Comparison of ENCODE assay signal across 8 mouse cellular contexts in genomic region chr14:55540787-55541321, GRCm38 (mm10). TPM values are rescaled to one million over a fixed set of nuclear protein-coding genes. Genes with fewer than 3 reads are reported as not detected.
DNase-seq lines count a peak whose midpoint lies in the region; ATAC-seq and TF ChIP-seq lines count a peak whose summit lies in the region.

No protein-coding gene starts in this region.

- DNase-seq in A20 (ENCODE audit: low read depth, low spot score) = peak; percentile 79
- peak; percentile 93 for DNase-seq in adrenal gland, postnatal 14 days
- DNase-seq in heart, embryonic 10.5 days (ENCODE audit: low spot score) = peak; percentile 86
- no peak for DNase-seq in liver, embryonic 13.5 days
- DNase-seq in stomach, postnatal 0 days (ENCODE audit: low spot score) = peak; percentile 84

- H3K27ac ChIP-seq in embryonic fibroblast, embryonic 13.5 days (ENCODE audit: insufficient read depth, low read length) = peak overlapping the region; percentile 23; the same call in 1 of the 2 replicates
- H3K27ac ChIP-seq in heart, embryonic 10.5 days = peak overlapping the region; percentile 92
- peak overlapping the region; percentile 94 for H3K27ac ChIP-seq in kidney, embryonic 15.5 days
- peak overlapping the region; percentile 93 for H3K27ac ChIP-seq in liver, embryonic 13.5 days
- 0 out of 2 replicates have a peak overlapping the region, but pooled peaks have one; percentile 1 for H3K27ac ChIP-seq in neural tube, embryonic 12.5 days
- H3K27ac ChIP-seq in stomach, postnatal 0 days (replicated peaks) = peak overlapping the region; percentile 92

- 0 out of 2 replicates have a peak, but pooled peaks cover 2% of the 10 kb centered on the region for H3K4me1 ChIP-seq in embryonic fibroblast, embryonic 13.5 days (ENCODE audit: control insufficient read depth, insufficient read depth, low read length)
- H3K4me1 ChIP-seq in heart, embryonic 10.5 days = peaks cover 24% of the 10 kb centered on the region
- peaks cover 19% of the 10 kb centered on the region for H3K4me1 ChIP-seq in kidney, embryonic 15.5 days
- H3K4me1 ChIP-seq in liver, embryonic 13.5 days (replicated peaks) = peaks cover 51% of the 10 kb centered on the region
- peaks cover 20% of the 10 kb centered on the region for H3K4me1 ChIP-seq in neural tube, embryonic 12.5 days
- peaks cover 2% of the 10 kb centered on the region; the same call in 1 of the 2 replicates for H3K4me1 ChIP-seq in stomach, postnatal 0 days (replicated peaks; ENCODE audit: control insufficient read depth, insufficient read depth)

- no peak for TF ChIP-seq CTCF in embryonic fibroblast, embryonic 13.5 days (IDR thresholded peaks at IDR 0.05; ENCODE audit: borderline replicate concordance, insufficient read depth, low read length)
- no peak for TF ChIP-seq CTCF in stomach, postnatal 0 days (IDR thresholded peaks at IDR 0.05; ENCODE audit: low read depth)

- peak overlapping the region; percentile 68 for H3K9ac ChIP-seq in kidney, embryonic 15.5 days
- H3K9ac ChIP-seq in liver, embryonic 13.5 days = peak overlapping the region; percentile 86
- H3K9ac ChIP-seq in neural tube, embryonic 12.5 days = peak overlapping the region; percentile 63
- peak overlapping the region; percentile 72 for H3K9ac ChIP-seq in stomach, postnatal 0 days (ENCODE audit: low read length)

- TF ChIP-seq EP300 in stomach, postnatal 0 days (optimal IDR thresholded peaks at IDR 0.05) = no peak

- H3K4me2 ChIP-seq in kidney, embryonic 15.5 days = peak overlapping the region; percentile 76
- H3K4me2 ChIP-seq in liver, embryonic 13.5 days = peak overlapping the region; percentile 86
- H3K4me2 ChIP-seq in neural tube, embryonic 12.5 days (replicated peaks) = peak overlapping the region; percentile 83
- H3K4me2 ChIP-seq in stomach, postnatal 0 days (replicated peaks; ENCODE audit: low read depth) = peak overlapping the region; percentile 87

- peaks cover 31% of the 10 kb centered on the region for H3K36me3 ChIP-seq in heart, embryonic 10.5 days
- H3K36me3 ChIP-seq in kidney, embryonic 15.5 days = peaks cover 35% of the 10 kb centered on the region
- peaks cover 33% of the 10 kb centered on the region for H3K36me3 ChIP-seq in liver, embryonic 13.5 days
- peaks cover 6% of the 10 kb centered on the region; the same call in 1 of the 2 replicates for H3K36me3 ChIP-seq in neural tube, embryonic 12.5 days
- H3K36me3 ChIP-seq in stomach, postnatal 0 days (ENCODE audit: control insufficient read depth, insufficient read depth, low read length) = peaks cover 20% of the 10 kb centered on the region

- peak; percentile 34; the same call in 1 of the 2 replicates for TF ChIP-seq POLR2A in embryonic fibroblast, embryonic 13.5 days (IDR thresholded peaks at IDR 0.05; ENCODE audit: low read depth, low read length)

- 4% methylated on average over 10 of the region's 10 CpGs for WGBS in heart, embryonic 10.5 days
- 4% methylated on average over 10 of the region's 10 CpGs for whole genome bisulfite sequencing in kidney, embryonic 15.5 days
- WGBS in liver, embryonic 13.5 days (ENCODE audit: insufficient replicate concordance) = 2% methylated on average over 10 of the region's 10 CpGs
- 9% methylated on average over 10 of the region's 10 CpGs for WGBS in neural tube, embryonic 12.5 days
- 2% methylated on average over 10 of the region's 10 CpGs for WGBS in stomach, postnatal 0 days

- peak overlapping the region; percentile 83 for H3K4me3 ChIP-seq in embryonic fibroblast, embryonic 13.5 days (ENCODE audit: insufficient read depth, low read length)
- peak overlapping the region; percentile 75 for H3K4me3 ChIP-seq in heart, embryonic 10.5 days
- peak overlapping the region; percentile 65 for H3K4me3 ChIP-seq in kidney, embryonic 15.5 days (replicated peaks)
- H3K4me3 ChIP-seq in liver, embryonic 13.5 days (replicated peaks) = peak overlapping the region; percentile 71
- H3K4me3 ChIP-seq in neural tube, embryonic 12.5 days = peak overlapping the region; percentile 50
- H3K4me3 ChIP-seq in stomach, postnatal 0 days (ENCODE audit: low read depth, low read length) = peak overlapping the region; percentile 64

- no peaks in the 10 kb centered on the region for H3K9me3 ChIP-seq in heart, embryonic 10.5 days
- H3K9me3 ChIP-seq in kidney, embryonic 15.5 days (replicated peaks) = no peaks in the 10 kb centered on the region
- no peaks in the 10 kb centered on the region for H3K9me3 ChIP-seq in liver, embryonic 13.5 days (replicated peaks)
- H3K9me3 ChIP-seq in neural tube, embryonic 12.5 days = no peaks in the 10 kb centered on the region
- H3K9me3 ChIP-seq in stomach, postnatal 0 days (ENCODE audit: control insufficient read depth, low read length) = no peaks in the 10 kb centered on the region

- no peaks in the 10 kb centered on the region for H3K27me3 ChIP-seq in heart, embryonic 10.5 days (ENCODE audit: insufficient read depth, poor library complexity, severe bottlenecking)
- H3K27me3 ChIP-seq in kidney, embryonic 15.5 days = no peaks in the 10 kb centered on the region
- H3K27me3 ChIP-seq in liver, embryonic 13.5 days = no peaks in the 10 kb centered on the region
- H3K27me3 ChIP-seq in neural tube, embryonic 12.5 days (replicated peaks) = no peaks in the 10 kb centered on the region
- H3K27me3 ChIP-seq in stomach, postnatal 0 days (ENCODE audit: control insufficient read depth, insufficient read depth, low read length) = no peaks in the 10 kb centered on the region

- peak; percentile 27 for ATAC-seq in kidney, embryonic 15.5 days (replicated peaks; ENCODE audit: low FRiP score)
- peak; percentile 39 for ATAC-seq in liver, embryonic 13.5 days (ENCODE audit: low read depth)
- ATAC-seq in neural tube, embryonic 12.5 days (ENCODE audit: low FRiP score, low read depth) = peak; percentile 48
- peak; percentile 59 for ATAC-seq in stomach, postnatal 0 days (ENCODE audit: low FRiP score, low TSS enrichment)

RNA-seq across cellular contexts. Expression of gene Pck2, which starts 0.8 kb away (rescaled TPM):
- total RNA-seq in adrenal gland, postnatal 14 days (2021) = 35.1 and 42.8 TPM in 2 replicates
- 120 and 151 TPM in 2 replicates for polyA plus RNA-seq in embryonic fibroblast, embryonic 13.5 days (2011; ENCODE audit: insufficient read length, low read depth, missing spikeins)
- polyA plus RNA-seq in heart, embryonic 10.5 days (2016; fragmentation: Nextera tagmentation; extraction: Ambion mirVana) = 31.5 and 32.5 TPM in 2 replicates
- polyA plus RNA-seq in kidney, embryonic 15.5 days (2015; fragmentation: Nextera tagmentation; extraction: Ambion mirVana) = 50.5 and 55.4 TPM in 2 replicates
- polyA plus RNA-seq in liver, embryonic 13.5 days (2015; fragmentation: Nextera tagmentation; extraction: Ambion mirVana) = 32.2 and 34.5 TPM in 2 replicates
- 18.2 and 21.0 TPM in 2 replicates for polyA plus RNA-seq in neural tube, embryonic 12.5 days (2016; fragmentation: Nextera tagmentation; extraction: Ambion mirVana)
- polyA plus RNA-seq in stomach, postnatal 0 days (2015; fragmentation: Nextera tagmentation; extraction: Ambion mirVana) = 15.7 and 16.1 TPM in 2 replicates

RNA-seq across cellular contexts. Expression of gene Nrl, which starts 16.1 kb away (rescaled TPM):
- total RNA-seq in adrenal gland, postnatal 14 days (2021) = not detected in 2 replicates
- polyA plus RNA-seq in embryonic fibroblast, embryonic 13.5 days (2011; ENCODE audit: insufficient read length, low read depth, missing spikeins) = not detected in 2 replicates
- polyA plus RNA-seq in heart, embryonic 10.5 days (2016; fragmentation: Nextera tagmentation; extraction: Ambion mirVana) = not detected in 2 replicates
- polyA plus RNA-seq in kidney, embryonic 15.5 days (2015; fragmentation: Nextera tagmentation; extraction: Ambion mirVana) = not detected in 2 replicates
- polyA plus RNA-seq in liver, embryonic 13.5 days (2015; fragmentation: Nextera tagmentation; extraction: Ambion mirVana) = not detected in 2 replicates
- polyA plus RNA-seq in neural tube, embryonic 12.5 days (2016; fragmentation: Nextera tagmentation; extraction: Ambion mirVana) = 0.10 and 0.19 TPM in 2 replicates
- polyA plus RNA-seq in stomach, postnatal 0 days (2015; fragmentation: Nextera tagmentation; extraction: Ambion mirVana) = 0.11 TPM in 1 of 2 replicates, not detected in the other

RNA-seq across cellular contexts. Expression of gene Dcaf11, which starts 19.0 kb away (rescaled TPM):
- total RNA-seq in adrenal gland, postnatal 14 days (2021) = 99.9 and 118 TPM in 2 replicates
- 19.4 and 20.7 TPM in 2 replicates for polyA plus RNA-seq in embryonic fibroblast, embryonic 13.5 days (2011; ENCODE audit: insufficient read length, low read depth, missing spikeins)
- polyA plus RNA-seq in heart, embryonic 10.5 days (2016; fragmentation: Nextera tagmentation; extraction: Ambion mirVana) = 69.9 and 75.2 TPM in 2 replicates
- 89.2 and 93.0 TPM in 2 replicates for polyA plus RNA-seq in kidney, embryonic 15.5 days (2015; fragmentation: Nextera tagmentation; extraction: Ambion mirVana)
- 48.9 and 59.1 TPM in 2 replicates for polyA plus RNA-seq in liver, embryonic 13.5 days (2015; fragmentation: Nextera tagmentation; extraction: Ambion mirVana)
- polyA plus RNA-seq in neural tube, embryonic 12.5 days (2016; fragmentation: Nextera tagmentation; extraction: Ambion mirVana) = 103 and 105 TPM in 2 replicates
- polyA plus RNA-seq in stomach, postnatal 0 days (2015; fragmentation: Nextera tagmentation; extraction: Ambion mirVana) = 45.9 and 51.0 TPM in 2 replicates

RNA-seq across cellular contexts. Expression of gene A730061H03Rik, which starts 19.4 kb away (rescaled TPM):
- total RNA-seq in adrenal gland, postnatal 14 days (2021) = 1.2 TPM in 1 of 2 replicates, not detected in the other
- polyA plus RNA-seq in embryonic fibroblast, embryonic 13.5 days (2011; ENCODE audit: insufficient read length, low read depth, missing spikeins) = not detected in 2 replicates
- polyA plus RNA-seq in heart, embryonic 10.5 days (2016; fragmentation: Nextera tagmentation; extraction: Ambion mirVana) = 1.3 TPM in 1 of 2 replicates, not detected in the other
- polyA plus RNA-seq in kidney, embryonic 15.5 days (2015; fragmentation: Nextera tagmentation; extraction: Ambion mirVana) = 1.6 TPM in 2 replicates
- polyA plus RNA-seq in liver, embryonic 13.5 days (2015; fragmentation: Nextera tagmentation; extraction: Ambion mirVana) = 1.6 and 1.8 TPM in 2 replicates
- not detected in 2 replicates for polyA plus RNA-seq in neural tube, embryonic 12.5 days (2016; fragmentation: Nextera tagmentation; extraction: Ambion mirVana)
- 0.57 and 0.93 TPM in 2 replicates for polyA plus RNA-seq in stomach, postnatal 0 days (2015; fragmentation: Nextera tagmentation; extraction: Ambion mirVana)

RNA-seq across cellular contexts. Expression of gene Cpne6, which starts 30.6 kb away (rescaled TPM):
- 0.45 TPM in 1 of 2 replicates, not detected in the other for total RNA-seq in adrenal gland, postnatal 14 days (2021)
- polyA plus RNA-seq in embryonic fibroblast, embryonic 13.5 days (2011; ENCODE audit: insufficient read length, low read depth, missing spikeins) = not detected in 2 replicates
- polyA plus RNA-seq in heart, embryonic 10.5 days (2016; fragmentation: Nextera tagmentation; extraction: Ambion mirVana) = 0.36 and 0.41 TPM in 2 replicates
- 0.24 and 0.26 TPM in 2 replicates for polyA plus RNA-seq in kidney, embryonic 15.5 days (2015; fragmentation: Nextera tagmentation; extraction: Ambion mirVana)
- 0.09 TPM in 1 of 2 replicates, not detected in the other for polyA plus RNA-seq in liver, embryonic 13.5 days (2015; fragmentation: Nextera tagmentation; extraction: Ambion mirVana)
- polyA plus RNA-seq in neural tube, embryonic 12.5 days (2016; fragmentation: Nextera tagmentation; extraction: Ambion mirVana) = 1.4 and 2.4 TPM in 2 replicates
- 0.08 and 0.17 TPM in 2 replicates for polyA plus RNA-seq in stomach, postnatal 0 days (2015; fragmentation: Nextera tagmentation; extraction: Ambion mirVana)

Comparison
In these comparisons a context has a peak if more than half of its experiments do, and no peak if none do; other contexts are left out.
1. H3K27ac ChIP-seq: peak in every context shown above with its lines; median percentile 94 in kidney, embryonic 15.5 days; 93 in liver, embryonic 13.5 days; 92 in heart, embryonic 10.5 days; 92 in stomach, postnatal 0 days; 23 in embryonic fibroblast, embryonic 13.5 days; 1 in neural tube, embryonic 12.5 days.